Mouse (Mus musculus) intestine, embryonic 16.5 days (tissue): ENCODE measurements around the gene Gm10642. TPM values are rescaled to one million over a fixed set of nuclear protein-coding genes. Genes with fewer than 3 reads are reported as not detected.

Experiments
- ATAC-seq: fragments of 200-750 bp; cut with Nextera tagmentation; 2 replicates; pipeline ENCODE4 v1.8.0; 2017; ENCODE audit warnings: moderate TSS enrichment, moderate library complexity
- H3K27ac ChIP-seq: fragments of 300-500 bp; sonication (generic); 2 replicates; pipeline ENCODE4 v1.5.1; 2014; ENCODE audit warnings: mild to moderate bottlenecking, low read length
- H3K27me3 ChIP-seq: fragments of 300-500 bp; sonication (generic); replicated peaks from 2 replicates; pipeline ENCODE4 v1.6.1; 2014; ENCODE audit warnings: low read length, control low read depth, mixed read lengths; ENCODE audit not compliant: control insufficient read depth, insufficient read depth
- H3K36me3 ChIP-seq: fragments of 300-500 bp; sonication (generic); 2 replicates; pipeline ENCODE4 v1.6.1; 2014; ENCODE audit warnings: low read length, control low read depth; ENCODE audit not compliant: control insufficient read depth, insufficient read depth
- H3K4me1 ChIP-seq: fragments of 300-500 bp; sonication (generic); 2 replicates; pipeline ENCODE4 v1.6.1; 2014; ENCODE audit warnings: low read length, control low read depth, mixed read lengths; ENCODE audit not compliant: control insufficient read depth, insufficient read depth
- H3K4me2 ChIP-seq: fragments of 300-500 bp; sonication (generic); 2 replicates; pipeline ENCODE4 v1.6.1; 2014; ENCODE audit warnings: low read depth, low read length, control low read depth
- H3K4me3 ChIP-seq: fragments of 300-500 bp; sonication (generic); 2 replicates; pipeline ENCODE4 v1.5.1; 2014; ENCODE audit warnings: mild to moderate bottlenecking, low read length
- H3K9ac ChIP-seq: fragments of 300-500 bp; sonication (generic); 2 replicates; pipeline ENCODE4 v1.6.1; 2014; ENCODE audit warnings: low read depth, low read length
- H3K9me3 ChIP-seq: fragments of 300-500 bp; sonication (generic); 2 replicates; pipeline ENCODE4 v1.6.1; 2016; ENCODE audit warnings: low read length, control low read depth; ENCODE audit not compliant: control insufficient read depth
- WGBS: fragments of 180-500 bp; shearing (Covaris S2); extraction: QIAGEN DNeasy Blood & Tissue Kit; methylation state at CpG from one replicate; pipeline ENCODE4 v1.1.7; 2014; 5-methylcytosine and 5-hydroxymethylcytosine counted together
- polyA plus RNA-seq: library from polyadenylated mRNA; unstranded; fragments of >200 nt; fragmentation: Nextera tagmentation; extraction: Ambion mirVana; gene quantifications from 2 replicates; pipeline ENCODE4 v1.2.1, GENCODE M21; 2015

Gene Gm10642
- polyA plus RNA-seq, 1 experiment from 2014 or later: 0.17 TPM

DNA sequence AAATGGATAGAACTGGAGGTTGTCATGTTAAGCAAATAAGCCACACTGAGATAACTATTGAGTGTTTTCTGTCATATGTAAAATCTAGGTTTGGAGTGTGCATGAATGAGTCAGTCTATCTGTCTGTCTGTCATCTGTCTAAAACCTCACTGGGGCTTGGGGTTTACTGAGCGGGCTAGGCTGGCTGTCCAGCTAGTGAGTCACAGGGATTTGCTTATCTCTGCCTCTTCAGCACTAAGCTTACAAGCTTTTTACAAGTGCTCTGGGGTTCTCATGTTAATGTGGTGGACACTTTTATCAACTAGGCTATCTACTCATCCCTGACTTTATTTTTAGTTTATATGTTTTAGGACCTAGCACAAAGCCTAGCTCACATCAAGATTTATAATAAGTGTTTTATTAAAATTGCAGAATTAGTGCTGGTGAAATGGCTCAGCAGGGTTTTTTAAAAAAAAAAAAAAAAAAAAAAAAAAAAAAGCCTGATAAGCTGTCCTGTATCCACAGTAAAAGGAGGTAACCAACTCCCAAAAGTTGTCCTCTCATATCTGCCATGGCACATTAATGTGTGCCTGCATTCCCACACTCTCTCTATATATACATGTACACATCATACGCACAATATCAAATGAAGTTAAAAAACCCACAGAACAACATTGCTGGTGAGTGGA, 32.4 kb downstream of the Gm10642 start:
- H3K27ac ChIP-seq: no peak overlapping the region
- no peaks in the 10 kb centered on the region for H3K9me3 ChIP-seq
- no peaks in the 10 kb centered on the region for H3K36me3 ChIP-seq
- no peak overlapping the region for H3K4me3 ChIP-seq
- no peak overlapping the region for H3K4me2 ChIP-seq
- no peak for ATAC-seq
- WGBS: 76% methylated on average over 2 of the region's 2 CpGs
- H3K27me3 ChIP-seq: no peaks in the 10 kb centered on the region
- H3K4me1 ChIP-seq: no peaks in the 10 kb centered on the region; the same call in 1 of the 2 replicates
- H3K9ac ChIP-seq: no peak overlapping the region

DNA sequence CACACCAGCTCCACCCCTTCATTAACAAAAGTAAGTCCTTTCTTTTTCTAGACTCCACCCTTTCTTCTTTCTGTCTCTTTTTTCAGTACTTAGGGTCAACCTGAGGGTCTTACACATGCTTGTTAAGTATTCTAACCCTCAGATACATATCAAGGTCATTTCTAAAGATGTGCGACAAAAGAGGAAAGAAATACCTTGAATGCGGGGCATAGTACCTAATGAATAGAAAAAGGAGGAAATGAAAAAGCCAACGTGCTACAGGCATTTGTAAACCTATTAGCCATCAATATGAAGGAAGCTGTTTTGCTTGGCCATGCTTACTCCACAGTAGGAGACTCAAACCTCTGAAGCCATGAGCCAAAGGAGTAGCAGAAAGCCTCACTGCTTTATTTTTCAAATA, 33.9 kb downstream of the Gm10642 start:
- Histone ChIP-seq H3K4me1 (no peaks in the 10 kb centered on the region; the same call in 1 of the 2 replicates), H3K9ac (no peak overlapping the region), H3K4me2 (no peak overlapping the region), H3K4me3 (no peak overlapping the region), H3K27ac (no peak overlapping the region), H3K9me3 (no peaks in the 10 kb centered on the region), H3K27me3 (no peaks in the 10 kb centered on the region), H3K36me3 (no peaks in the 10 kb centered on the region)
- no peak for ATAC-seq
- WGBS: 80% methylated on average over 3 of the region's 3 CpGs

DNA sequence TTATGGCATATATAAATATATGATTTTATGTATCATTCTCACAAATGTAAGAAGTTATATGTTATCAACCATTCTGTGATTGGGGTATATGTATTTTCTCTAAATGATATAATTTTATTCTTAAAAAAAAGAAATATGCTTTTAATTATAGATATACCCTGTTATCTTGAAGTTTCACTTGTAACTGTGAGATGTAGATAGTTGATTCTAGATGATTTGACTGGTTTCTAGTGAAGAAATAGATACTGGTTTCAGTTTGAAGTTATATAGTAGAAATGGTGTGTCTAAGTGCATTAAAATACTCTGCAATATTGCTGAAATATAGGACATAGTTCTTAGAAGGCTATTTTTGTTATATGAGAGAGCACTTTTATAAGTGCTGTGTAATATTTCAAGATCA, 34.5 kb downstream of the Gm10642 start:
- Histone ChIP-seq H3K9ac (no peak overlapping the region), H3K27me3 (no peaks in the 10 kb centered on the region)
- ATAC-seq: no peak

GRCm38 (mm10) chr9:70691772-70692693, 36.0 kb downstream of the Gm10642 start:
- H3K9ac ChIP-seq: no peak overlapping the region
- no peaks in the 10 kb centered on the region for H3K27me3 ChIP-seq
- H3K9me3 ChIP-seq: no peaks in the 10 kb centered on the region
- H3K27ac ChIP-seq: no peak overlapping the region
- no peaks in the 10 kb centered on the region for H3K4me1 ChIP-seq
- WGBS: 63% methylated on average over 2 of the region's 2 CpGs
- H3K4me2 ChIP-seq: no peak overlapping the region
- H3K4me3 ChIP-seq: no peak overlapping the region
- ATAC-seq: no peak
- no peaks in the 10 kb centered on the region for H3K36me3 ChIP-seq

More for the DNA sequence above, 34.5 kb downstream of the Gm10642 start:
- Histone ChIP-seq H3K9me3 (no peaks in the 10 kb centered on the region), H3K36me3 (no peaks in the 10 kb centered on the region), H3K4me3 (no peak overlapping the region), H3K4me2 (no peak overlapping the region), H3K27ac (no peak overlapping the region), H3K4me1 (no peaks in the 10 kb centered on the region)

GRCm38 (mm10) chr9:70695723-70696122, 39.7 kb downstream of the Gm10642 start:
- H3K4me2 ChIP-seq: no peak overlapping the region
- H3K4me3 ChIP-seq: no peak overlapping the region
- no peak overlapping the region for H3K27ac ChIP-seq
- 91% methylated on average over 2 of the region's 2 CpGs for WGBS
- H3K9ac ChIP-seq: no peak overlapping the region
- no peaks in the 10 kb centered on the region for H3K27me3 ChIP-seq
- H3K36me3 ChIP-seq: no peaks in the 10 kb centered on the region
- no peak for ATAC-seq
- no peaks in the 10 kb centered on the region for H3K4me1 ChIP-seq
- no peaks in the 10 kb centered on the region for H3K9me3 ChIP-seq

- ATAC-seq: no peak
- H3K27me3 ChIP-seq: no peaks in the 10 kb centered on the region
- no peaks in the 10 kb centered on the region for H3K4me1 ChIP-seq
- H3K27ac ChIP-seq: no peak overlapping the region
- 71% methylated on average over 1 of the region's 1 CpGs for WGBS
- H3K4me3 ChIP-seq: no peak overlapping the region
- no peak overlapping the region for H3K9ac ChIP-seq
- no peaks in the 10 kb centered on the region for H3K9me3 ChIP-seq
- no peaks in the 10 kb centered on the region for H3K36me3 ChIP-seq
- no peak overlapping the region for H3K4me2 ChIP-seq
Measured at GRCm38 (mm10) chr9:70698090-70698489, 42.0 kb downstream of the Gm10642 start.

DNA sequence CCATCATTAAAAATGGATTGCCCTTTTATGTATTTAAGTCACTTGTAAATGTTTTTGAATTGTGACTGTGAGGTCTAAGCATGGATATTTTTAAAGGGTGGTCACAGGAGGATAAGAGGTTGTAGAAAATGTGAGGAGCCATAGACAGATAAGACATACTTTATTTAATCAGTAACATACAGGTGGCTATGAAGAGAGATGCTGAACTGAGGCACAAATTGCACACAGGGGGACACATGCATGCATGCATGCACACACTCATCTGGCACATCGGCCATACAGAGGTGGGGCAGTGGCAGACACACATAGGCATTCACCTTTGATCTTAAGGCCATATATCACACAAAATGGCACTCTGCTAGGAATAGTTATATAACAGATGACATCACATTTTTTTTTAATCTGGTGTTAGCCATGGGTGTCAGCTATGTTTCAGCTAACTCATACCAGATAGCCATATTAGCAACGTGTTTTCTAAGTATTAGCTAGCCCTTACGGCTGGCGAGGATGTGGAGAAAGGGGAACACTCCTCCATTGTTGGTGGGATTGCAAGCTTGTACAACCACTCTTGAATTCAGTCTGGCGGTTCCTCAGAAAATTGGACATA, 47.6 kb downstream of the Gm10642 start:
- no peak for ATAC-seq
- Histone ChIP-seq H3K4me1 (no peaks in the 10 kb centered on the region), H3K9me3 (no peaks in the 10 kb centered on the region), H3K36me3 (no peaks in the 10 kb centered on the region), H3K27ac (no peak overlapping the region), H3K9ac (no peak overlapping the region), H3K27me3 (no peaks in the 10 kb centered on the region), H3K4me2 (no peak overlapping the region), H3K4me3 (no peak overlapping the region)
- 90% methylated on average over 5 of the region's 5 CpGs for WGBS

DNA sequence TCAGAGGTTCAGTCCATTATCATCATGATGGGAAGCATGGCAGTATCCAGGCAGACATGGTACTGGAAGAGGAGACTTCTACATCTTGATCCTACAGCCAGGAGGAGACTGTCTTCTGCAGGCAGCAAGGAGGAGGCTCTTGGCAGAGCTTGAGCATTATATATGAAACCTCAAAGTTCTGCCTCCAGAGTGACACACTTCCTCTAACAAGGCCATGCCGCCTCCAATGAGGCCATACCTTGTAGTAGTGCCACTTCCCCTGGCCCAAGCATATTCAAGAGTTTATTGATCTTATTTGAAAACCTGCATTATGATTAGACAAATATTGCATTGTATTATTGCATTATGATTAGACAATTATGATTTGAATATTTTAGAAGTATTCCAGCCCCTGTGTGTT, 50.4 kb downstream of the Gm10642 start:
- Histone ChIP-seq H3K9me3 (no peaks in the 10 kb centered on the region), H3K27ac (no peak overlapping the region), H3K4me3 (no peak overlapping the region), H3K36me3 (no peaks in the 10 kb centered on the region), H3K9ac (no peak overlapping the region), H3K27me3 (no peaks in the 10 kb centered on the region), H3K4me2 (no peak overlapping the region), H3K4me1 (no peaks in the 10 kb centered on the region)
- 91% methylated on average over 1 of the region's 1 CpGs for WGBS
- ATAC-seq: no peak
